Mouse (Mus musculus): ENCODE data around the gene Gpa33.

DNA sequence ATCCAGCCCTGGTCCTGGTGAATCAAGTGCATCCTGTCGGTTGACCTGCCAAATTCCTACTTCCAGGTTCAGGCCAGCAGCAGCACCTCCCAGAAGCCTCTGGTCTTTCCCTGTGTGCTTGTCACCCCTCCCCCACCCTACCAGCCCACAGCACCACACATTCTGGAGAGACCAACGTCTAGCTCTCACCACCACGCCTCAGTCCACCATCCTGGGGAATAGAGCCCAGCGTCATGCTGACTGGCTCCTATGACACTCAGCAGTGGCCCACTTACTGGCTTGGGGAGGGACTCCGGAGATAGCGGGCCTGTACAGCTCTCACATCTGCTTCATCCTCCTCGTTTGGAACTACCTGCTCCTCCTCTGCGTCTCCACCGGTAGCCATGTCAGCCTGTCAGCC is 3.2 kb upstream of the Gpa33 start:
- TF ChIP-seq CTCF (IDR thresholded peaks at IDR 0.05) (no peak), EP300 (IDR thresholded peaks at IDR 0.05) (no peak)
